Mouse (Mus musculus) thymus, adult 18-20 months (tissue): ENCODE measurements at regions not wholly inside any gene's neighbourhood (a gene's known extent, or its start where the extent isn't known, plus 50 kb on each side); places are given as distances from the start of the nearest gene placed in this dataset.

Source experiments
- DNase-seq, 2 experiments: peaks; one replicate each; pipeline ENCODE4 v3.0.0; 2022; ENCODE audit warnings: mixed read lengths in 2 of 2

DNA sequence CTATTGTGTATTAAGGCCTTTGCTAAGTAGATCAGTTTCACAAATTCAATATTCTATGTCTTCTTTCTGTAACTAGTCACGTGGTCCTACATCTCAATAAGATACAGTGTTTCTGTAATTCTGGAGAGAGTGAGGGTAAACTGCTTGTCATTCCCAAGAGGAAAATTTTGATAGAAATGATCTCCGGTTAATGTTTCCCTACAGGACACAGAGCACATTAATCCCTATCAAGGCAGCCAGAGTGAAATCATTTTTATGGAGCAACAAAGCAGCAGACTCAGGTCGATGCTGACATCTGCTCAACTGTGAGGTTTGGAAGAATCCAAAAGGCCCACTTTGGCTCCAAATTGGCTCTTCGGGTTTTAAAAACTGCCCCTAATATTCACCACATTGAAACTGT lies 451.7 kb downstream of the Arl4a start:
- DNase-seq: no peak

DNA sequence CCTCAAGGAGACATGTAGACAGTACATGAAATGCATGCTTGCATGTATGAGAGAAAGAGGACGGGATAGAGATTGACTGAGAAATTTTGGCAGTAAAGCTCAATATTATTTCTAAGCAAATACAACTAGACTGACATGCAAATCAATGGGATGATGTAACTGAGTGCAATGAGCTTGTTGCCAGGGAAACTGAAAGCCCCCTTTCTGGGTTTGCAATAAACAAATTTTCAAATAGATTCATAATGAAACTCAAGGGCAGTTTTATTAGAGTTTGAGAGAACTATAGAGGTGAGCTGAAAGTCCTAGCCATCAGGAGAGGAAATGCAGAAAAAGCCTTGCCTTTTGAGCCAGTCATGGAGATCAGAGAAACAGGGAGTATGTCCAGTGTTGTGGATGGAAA lies 460.2 kb downstream of the Arl4a start:
- no peak for DNase-seq

DNA sequence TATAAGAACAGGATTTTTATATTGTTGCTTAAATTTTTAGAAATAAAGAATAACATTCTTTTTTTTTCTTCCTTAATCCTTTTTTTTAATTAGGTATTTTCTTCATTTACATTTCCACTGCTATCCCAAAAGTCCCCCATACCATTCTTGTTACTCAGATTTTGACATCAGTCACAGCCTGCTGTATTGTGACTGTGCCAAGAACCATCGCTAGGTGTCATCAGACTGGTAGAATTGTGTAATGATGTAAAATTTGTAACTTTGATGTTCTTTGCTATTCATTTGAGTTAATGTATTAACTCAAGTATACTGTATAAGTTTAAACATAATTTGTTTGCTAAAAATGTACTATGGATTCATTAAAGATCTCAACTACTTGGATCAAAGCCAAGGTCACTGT lies 465.0 kb downstream of the Arl4a start:
- DNase-seq: no peak

DNA sequence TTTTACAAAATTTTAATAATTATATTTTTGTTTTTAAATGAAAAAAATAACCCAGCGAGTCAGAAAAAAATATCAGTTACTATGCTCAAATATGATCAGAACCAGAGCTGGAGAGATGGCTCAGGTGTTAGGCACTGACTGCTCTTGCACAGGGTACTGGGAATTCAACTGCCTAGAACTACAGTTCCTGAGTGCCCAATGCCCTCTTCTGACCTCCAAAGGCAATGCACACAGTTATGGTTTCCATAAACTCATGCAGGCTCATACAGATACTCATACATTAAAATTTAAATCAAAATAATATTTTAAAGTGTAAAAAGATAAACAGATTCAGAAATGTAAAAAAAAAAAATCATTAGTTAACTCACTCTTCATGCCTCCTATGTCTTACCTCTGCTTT lies 465.7 kb downstream of the Arl4a start:
- DNase-seq: no peak

DNA sequence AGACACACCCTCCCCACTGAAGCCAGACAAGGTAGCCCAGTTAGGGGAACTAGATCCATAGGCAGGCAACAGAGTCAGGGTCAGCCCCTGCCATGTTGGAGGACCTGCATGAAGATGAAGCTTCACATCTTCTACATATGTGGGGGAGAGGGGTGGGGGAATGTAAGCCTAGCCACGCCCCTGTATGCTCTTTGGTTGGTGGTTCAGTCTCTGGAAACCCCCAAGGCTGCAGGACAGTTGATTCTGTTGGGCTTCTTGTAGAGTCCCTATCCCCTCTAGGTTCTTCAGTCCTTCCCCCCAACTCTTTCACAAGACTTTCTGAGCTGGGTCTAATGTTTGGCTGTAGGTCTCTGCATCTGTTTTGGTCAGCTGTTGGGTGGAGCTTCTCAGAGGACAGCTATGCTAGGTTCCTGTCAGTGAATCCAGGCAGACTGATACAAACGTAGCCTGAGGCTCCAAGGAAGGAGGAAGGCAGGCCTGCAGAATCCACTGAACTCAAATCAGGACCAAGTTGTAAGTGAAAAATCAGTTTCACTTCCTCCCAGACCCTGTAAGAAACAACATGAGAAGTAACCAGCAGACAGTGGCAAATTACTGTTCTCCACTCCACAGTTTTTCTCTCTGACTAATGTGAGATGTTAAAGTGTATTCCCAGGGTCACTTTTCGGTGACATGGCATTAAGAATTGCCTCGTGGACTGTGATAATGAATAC lies 476.9 kb downstream of the Arl4a start:
- DNase-seq: no peak

DNA sequence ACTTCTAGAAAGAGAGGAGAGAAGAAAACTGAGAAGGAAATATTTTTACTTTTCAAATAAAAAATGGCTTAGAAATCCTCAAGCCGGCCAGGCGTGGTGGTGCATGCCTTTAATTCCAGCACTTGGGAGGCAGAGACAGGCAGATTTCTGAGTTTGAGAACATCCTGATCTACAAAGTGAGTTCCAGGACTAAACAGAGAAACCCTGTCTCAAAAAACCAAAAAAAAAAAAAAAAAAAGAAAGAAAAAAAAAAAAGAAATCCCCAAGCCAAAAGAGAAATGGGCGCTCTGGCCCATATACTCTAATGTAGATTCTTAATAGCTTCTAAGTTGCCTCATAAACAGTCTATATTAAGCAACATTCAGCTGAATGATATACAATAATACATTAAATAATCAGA lies 479.3 kb downstream of the Arl4a start:
- no peak for DNase-seq

DNA sequence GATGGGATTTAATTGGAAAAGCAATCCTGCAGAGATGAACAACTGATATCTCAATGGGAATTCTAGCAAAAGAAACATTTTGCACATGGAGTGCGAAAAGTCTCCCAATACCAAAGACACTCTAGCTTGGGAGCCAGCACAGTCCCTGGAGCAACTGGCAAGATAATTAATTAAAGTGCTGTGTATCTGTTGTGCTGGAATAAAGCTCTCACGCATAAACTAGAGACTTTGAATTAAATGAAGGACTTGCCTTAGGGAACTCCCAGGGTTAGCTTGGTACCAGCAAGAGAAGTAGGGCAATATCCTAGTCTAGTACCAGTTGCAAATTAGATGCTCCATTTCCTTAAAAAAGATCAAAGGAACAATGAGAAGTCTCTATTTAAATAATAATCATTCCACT lies 501.5 kb downstream of the Arl4a start:
- no peak for DNase-seq

DNA sequence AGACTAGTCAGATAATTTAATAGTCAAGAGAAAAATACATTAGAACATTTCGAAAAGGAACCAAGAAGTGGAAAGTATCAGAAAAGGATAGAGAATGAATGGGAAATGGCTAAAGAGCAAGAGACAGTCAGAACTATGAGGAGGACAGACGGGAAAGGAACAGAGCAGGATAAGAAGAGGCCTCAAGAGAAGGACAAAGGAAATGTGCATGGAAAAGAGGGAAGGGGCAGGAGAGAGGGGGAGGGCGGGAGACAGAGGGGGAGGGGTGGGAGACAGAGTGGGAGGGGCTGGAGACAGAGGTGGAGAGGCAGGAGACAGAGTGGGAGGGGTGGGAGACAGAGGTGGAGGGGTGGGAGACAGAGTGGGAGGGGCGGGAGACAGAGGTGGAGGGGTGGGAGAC lies 509.7 kb downstream of the Arl4a start:
- DNase-seq: no peak

DNA sequence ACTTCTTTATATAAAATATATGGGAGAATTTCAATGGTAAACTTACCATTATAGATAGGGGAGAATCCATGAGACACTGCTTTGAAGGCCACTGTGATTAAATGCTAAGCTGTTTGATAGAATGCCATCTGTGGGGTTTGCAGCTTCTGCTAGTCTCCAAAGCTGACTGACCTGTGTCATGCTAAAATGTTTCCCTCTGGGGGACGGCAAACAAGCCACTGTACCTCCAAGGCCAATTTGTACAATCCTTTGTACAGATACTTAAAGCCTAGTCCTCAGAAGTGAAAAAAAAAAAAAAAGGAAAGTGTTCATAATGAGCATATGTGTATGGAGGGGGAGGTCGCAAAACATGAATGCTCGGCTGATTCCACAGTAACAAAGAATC lies 510.6 kb downstream of the Arl4a start:
- no peak for DNase-seq

DNA sequence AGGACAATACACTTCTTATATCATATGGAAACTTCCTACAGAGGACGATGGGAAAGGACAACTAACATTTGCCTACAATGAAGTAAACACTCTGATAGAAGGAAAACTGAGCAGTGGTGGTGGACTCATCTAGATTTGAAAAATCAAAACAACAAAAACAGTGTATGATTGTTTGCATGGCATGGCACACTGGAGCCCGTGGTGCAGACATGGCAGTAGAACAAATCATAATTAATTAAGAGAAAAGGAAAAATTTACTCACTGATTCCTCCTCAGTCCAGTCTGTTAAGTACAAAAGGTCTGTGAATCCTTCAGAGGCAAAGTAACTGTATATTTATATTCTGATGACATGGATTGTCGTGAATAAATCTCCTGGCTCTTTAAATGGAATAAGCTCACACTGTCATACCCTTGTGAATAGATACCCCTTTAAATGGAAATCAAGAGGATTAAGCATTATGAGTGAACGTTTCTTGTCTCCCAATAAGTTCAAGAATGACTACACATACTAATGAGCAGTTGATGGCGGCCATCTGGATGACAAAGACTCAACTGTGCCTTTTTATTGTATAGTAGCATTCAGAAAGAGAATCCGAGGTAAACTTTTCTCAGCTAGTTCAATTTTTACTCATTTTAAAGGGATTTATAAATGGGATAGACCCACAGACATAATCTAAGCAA lies 511.1 kb downstream of the Arl4a start:
- no peak for DNase-seq

DNA sequence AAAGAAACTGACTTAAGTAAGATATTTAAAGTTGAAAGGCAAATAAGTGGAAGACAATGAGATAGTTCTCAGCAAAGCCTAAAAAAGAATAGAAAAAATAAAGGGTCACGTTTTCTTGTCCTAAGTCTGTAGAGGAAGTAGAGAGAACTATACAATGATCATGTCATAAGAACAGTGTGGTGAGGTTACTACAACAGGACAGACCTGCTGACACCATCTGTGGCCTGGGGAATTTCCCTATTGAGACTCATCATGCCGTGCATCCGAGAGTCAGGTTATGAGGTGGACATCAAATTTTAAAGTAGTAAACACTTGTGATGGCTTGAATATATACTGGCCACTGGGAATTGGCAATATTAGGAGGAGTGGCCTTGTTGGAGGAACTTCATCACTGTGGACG lies 522.1 kb downstream of the Arl4a start:
- no peak for DNase-seq

DNA sequence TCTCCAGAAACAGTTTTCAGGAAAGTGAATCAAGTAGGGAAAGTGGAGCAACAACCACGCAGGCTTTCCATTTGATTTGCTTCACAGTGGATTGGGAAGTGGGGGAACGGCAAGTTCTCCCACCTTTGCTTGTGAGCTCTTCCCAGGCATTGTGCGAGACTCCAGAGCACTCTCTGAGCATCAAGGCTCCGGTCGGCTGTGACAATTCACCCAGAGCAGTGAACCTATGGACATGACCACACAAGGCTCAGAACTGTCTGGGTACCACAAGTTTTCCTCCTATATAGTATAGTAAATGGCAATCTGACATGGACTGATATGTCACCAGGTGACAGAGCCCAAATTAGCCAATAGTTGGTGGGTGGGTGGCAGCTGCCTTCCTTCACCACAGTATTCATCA lies 527.0 kb downstream of the Arl4a start:
- no peak for DNase-seq

DNA sequence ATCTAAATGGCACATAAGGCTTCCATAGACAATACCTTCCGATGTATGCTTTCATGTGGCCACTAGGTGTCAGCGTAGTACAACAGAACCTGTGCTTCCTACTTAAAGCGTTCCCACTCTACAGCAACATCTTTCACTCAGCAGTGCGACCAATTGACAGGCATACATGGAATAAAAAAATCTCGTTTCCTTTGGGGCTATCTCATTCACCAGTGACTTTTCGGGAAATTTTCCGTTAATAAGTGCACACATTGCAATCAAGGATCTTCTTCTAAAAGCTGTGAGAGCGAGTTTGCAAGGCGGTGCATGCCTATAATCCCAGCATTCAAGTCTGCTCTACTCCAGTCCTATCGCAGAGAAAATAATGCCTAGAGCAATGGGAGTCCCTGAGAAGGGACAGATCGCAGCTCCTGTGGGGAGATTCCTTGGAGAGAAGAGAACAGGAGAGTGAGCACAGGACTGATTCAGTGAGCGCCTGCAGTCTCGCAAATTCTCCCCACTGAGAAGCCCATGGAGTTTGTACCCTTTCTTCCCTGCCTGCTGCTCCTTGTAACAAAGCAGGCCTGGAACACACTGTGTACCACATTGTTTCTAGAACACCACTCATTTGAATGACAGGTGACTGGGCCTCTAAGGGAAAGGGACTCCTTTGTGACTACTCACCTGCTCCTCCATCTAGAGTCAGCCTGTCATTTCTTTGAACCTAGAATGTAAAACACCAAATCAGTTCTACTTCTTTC lies 527.6 kb downstream of the Arl4a start:
- peak in 1 of 2 experiments; percentile 20 for DNase-seq

DNA sequence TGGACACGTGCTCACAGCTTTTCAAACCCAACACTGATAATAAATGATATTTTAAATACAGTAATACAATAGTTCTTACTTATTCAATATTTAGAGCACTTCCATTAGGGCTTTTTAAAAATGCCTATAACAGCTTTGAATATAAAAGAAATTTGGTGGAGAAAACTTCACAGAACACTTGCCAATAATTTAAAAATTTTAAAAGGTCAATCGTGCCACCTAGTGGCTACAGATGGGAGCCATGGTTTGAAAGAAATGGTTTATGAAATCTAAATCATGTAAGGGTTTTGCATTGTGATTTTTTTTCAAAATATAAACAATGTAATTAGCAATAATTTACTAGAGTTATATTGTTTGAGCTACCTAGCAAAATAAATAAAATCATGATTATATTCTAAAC lies 541.6 kb downstream of the Arl4a start:
- no peak for DNase-seq

DNA sequence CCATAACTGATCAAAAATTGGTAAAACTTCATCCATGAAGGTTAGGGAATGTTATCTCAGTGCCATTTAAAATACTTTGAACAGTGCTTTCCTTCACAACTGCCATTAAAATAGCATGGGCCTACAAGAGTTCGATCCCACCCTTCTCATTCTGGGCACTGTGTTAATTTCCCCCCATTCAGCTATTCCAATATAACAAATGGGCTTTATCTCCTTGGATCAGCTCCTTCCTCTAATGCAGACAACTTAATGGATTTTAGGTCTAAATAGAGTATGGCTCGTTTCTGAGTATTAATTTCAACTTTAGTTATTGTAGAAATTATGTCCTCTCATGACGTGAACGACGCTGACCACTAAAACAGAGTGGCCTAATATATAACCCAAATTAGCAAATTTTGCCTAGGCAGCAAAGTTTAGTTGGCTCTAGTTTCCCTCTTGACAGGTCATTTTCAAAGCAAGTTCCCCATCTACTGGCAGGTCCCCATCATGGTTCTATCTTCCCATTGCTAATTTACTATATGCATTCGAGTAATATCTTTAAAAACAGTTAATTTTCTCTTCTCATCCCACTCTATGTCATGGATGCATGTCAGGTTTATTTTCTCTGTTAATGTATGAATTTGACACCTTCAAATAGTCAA lies 544.1 kb downstream of the Arl4a start:
- DNase-seq: no peak

DNA sequence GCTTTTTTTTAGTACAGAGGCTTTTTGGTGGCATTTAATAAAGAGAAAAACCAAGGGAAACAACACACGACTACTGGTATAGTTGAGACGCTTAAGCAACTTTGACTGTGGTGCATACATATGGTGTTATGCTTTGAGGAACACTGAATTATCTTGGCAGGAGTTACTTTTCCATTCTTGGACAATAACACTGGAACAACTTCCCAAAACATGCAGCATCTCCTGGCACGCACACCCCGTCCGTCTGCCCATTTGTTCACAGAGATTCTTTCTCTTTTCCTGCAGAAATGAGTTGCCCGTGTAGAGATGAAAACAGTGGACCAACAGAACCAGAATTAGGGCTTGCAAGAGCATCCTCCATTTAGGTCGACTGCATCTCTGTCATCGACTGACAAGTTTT lies 544.7 kb downstream of the Arl4a start:
- no peak for DNase-seq

DNA sequence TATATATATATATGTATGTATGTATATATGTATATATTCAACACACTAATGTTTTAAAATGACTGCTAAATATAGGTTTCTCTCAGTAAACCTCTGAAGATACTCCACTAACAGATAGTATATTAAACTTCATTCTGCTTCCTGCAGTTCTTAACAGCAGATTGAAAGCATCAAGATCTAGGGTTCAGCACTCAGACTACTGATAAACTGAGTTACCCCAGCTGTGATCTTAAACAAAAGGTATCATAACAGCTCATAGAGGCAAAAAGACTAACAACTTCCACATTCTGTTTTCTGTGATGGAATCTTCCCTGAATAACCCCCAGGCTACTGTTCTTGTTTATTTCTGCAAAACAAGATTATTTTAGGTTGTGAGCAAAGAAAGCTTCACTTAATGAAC lies 564.8 kb downstream of the Arl4a start:
- DNase-seq: no peak
